Mouse (Mus musculus) heart, postnatal 36 days (tissue): ENCODE data around the gene Pax8. TPM values are rescaled to one million over a fixed set of nuclear protein-coding genes. Genes with fewer than 3 reads are reported as not detected.

Experiments used
- DNase-seq, 2 experiments: peaks; one replicate each; pipeline ENCODE4 v3.0.0; 2021 to 2022
- intact Hi-C: fragments of 180-260 bp; cut with DNase I; formaldehyde crosslinking; loops from one replicate; pipeline ENCODE4 v1.15.1; 2025
- total RNA-seq, 2 experiments: library from RNA; stranded (reverse); gene quantifications; 2 replicates each; pipeline ENCODE4 v1.2.3; 2021

The Pax8 gene
- not detected for total RNA-seq

GRCm38 (mm10) chr2:24475420-24475819, at the start of gene Pax8:
Gene Pax8 (minus strand): TSS chr2:24475599.
- intact Hi-C loops, result no loop called here
- DNase-seq, result no peak

- DNase-seq, result no peak
These were observed 46.2 kb upstream of the Pax8 start for GRCm38 (mm10) chr2:24521430-24522226.

GRCm38 (mm10) chr2:24520576-24521272, 45.3 kb upstream of the Pax8 start:
- no peak for DNase-seq
- intact Hi-C loops, result no loop called here

More at GRCm38 (mm10) chr2:24521430-24522226, 46.2 kb upstream of the Pax8 start:
- intact Hi-C loops, result no loop called here

GRCm38 (mm10) chr2:24516946-24517345, 41.5 kb upstream of the Pax8 start:
- intact Hi-C loops, result no loop called here
- no peak for DNase-seq

DNA sequence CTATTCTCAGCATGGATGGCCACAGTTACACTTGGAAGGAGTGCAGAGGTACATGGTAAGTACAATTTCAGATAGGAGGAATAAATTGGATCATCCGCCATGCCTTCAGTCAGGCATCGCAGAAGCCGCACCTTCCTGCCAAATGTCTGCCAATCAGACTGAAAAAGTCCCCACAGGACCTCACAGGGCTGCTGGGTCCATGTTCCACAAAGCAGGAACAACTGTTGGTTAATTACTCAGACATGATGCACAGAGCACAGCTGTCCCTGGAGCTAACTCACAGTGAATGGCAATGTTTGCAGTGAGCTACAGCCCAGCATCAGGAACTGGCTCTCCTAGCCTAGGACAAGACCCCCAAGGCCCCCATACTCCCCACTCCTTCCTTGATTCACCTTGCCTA, 32.0 kb upstream of the Pax8 start:
- no peak for DNase-seq
- intact Hi-C loops, result no loop called here

DNA sequence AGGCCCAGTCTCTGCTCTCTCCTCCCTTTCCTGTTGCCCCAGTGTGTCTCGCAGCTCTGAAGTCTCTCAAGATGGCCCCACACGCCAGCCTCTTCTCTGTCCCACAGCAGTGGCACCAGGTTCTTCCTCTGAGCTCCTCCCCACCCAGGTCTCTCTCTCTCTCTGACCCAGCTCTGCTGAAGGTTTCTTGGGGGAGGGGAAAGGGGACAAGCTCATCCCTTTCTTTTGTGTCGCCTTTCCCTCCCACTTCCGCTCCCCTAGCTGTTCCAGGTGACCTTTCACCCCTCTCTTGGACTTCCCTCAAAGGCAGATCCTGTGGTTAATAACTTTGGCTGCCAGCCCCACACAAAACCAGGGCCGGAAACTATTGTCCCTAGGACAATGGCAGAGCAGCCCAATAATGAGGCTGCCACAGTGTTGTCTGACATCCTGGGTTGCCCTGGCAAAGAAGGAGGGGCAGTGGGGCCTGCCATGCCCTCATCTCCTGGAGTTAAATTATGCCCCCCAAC, 27.6 kb upstream of the Pax8 start:
- peak; percentile 19 to 29 for DNase-seq

GRCm38 (mm10) chr2:24500921-24501320, 25.5 kb upstream of the Pax8 start:
- intact Hi-C loops, result no loop called here
- DNase-seq, result no peak

More for the DNA sequence above, 27.6 kb upstream of the Pax8 start:
- intact Hi-C loops, result no loop called here

DNA sequence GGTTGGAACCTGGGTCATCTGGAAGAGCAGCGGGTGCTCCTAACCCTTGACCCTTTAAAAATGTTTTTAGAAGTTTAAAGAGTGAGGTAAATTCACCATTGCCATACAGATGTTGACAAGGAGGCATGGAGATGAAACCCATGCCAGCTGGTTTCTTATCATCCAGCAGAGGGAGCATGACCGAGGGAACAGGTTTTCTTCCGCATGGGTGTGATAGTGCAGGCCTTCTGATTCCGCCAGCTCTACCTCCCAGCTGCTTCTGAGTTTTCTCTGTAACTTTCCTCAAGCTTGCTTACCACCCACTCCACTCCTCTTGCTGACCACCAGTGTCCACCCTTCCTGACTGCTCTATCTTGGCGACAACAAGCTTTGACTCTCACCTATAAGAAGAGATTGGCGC, 15.2 kb upstream of the Pax8 start:
- intact Hi-C loops, result loop anchor here (1.0 kb wide), 1 partner anchor 78 kb away; no protein-coding TSS in a partner anchor
- DNase-seq, result no peak

GRCm38 (mm10) chr2:24488660-24489059, 13.3 kb upstream of the Pax8 start:
- intact Hi-C loops, result no loop called here
- no peak for DNase-seq

- DNase-seq, result no peak
- intact Hi-C loops, result no loop called here
These were observed 11.8 kb upstream of the Pax8 start for GRCm38 (mm10) chr2:24487056-24487825.

DNA sequence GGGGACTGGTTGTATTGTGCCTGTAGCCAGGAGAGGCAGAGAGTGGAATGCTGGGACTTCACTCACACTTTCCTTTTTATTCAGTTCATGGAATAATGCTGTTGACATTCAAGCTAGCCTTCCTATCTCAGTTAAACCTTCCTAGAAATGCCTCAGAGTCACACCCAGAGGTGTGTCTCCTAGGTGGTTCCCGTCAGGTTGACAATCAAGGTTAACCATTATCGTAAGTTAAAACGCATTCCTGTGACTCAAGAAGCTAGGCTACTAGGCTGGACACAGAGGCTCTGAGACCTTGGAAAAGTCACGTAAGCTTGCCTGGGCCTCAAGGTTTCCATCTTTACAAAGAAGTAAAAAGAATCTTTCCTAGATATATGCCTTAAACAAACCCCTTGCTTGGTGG, 10.0 kb upstream of the Pax8 start:
- intact Hi-C loops, result no loop called here
- DNase-seq, result no peak

DNA sequence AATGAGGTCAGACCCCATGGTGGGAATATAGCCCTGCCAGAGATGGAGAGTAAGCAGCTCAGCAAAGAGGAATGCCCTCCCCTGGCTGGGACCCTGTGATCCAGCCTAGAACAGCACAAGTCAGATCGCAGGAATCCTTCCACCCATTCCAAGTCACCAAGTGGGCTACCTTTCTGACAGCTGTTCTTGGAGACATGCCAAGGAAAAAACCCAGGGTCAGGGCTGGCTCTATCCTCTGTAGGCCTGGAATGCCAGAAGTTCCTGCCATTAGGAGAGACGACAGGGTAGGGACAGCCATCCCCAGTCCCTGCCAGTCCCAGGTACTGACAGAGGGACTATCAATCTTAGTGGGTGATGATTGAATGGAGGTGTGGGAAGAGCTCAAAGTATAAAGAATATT, 4.5 kb upstream of the Pax8 start:
- no peak for DNase-seq
- intact Hi-C loops, result no loop called here

DNA sequence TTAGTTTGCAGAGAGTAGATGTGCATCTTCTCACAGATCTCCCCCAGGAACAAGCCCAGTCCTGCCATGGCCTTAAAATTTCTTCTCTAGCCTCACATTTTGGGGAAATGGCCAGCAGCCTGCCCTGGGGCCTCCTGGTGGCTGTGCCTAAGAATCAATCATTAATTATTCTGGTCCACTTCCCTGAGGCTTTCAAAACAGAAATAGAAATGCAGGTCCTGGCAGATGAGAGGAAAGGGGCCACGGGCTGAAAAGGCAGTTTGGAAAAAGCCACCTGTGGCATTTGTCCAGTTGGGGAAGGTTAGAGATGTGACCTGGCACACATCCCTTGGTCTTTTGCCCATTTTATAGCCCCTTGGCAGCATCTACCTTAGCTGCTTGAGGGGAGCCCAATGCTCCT, 3.8 kb upstream of the Pax8 start:
- intact Hi-C loops, result no loop called here
- DNase-seq, result no peak

DNA sequence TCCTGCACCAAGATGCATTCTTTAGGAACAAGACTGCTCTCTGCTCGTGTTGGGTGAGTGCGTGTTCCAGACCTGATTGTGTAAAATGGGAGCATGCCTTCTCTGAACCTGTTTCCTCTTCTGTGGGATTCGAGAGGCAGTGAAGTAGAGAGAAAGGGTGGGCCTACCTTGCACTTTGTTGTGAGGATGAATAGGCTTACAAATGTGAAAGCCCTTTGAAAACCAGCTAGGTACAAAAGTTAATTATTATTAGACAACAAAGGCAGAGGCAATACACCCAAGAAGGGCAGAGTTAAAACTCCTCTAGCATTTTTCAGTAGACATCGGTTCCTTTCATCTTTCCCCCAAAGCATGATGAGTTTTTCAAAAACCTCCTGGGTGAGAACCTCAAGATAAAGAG, 3.2 kb upstream of the Pax8 start:
- no peak for DNase-seq
- intact Hi-C loops, result no loop called here

- intact Hi-C loops, result no loop called here
- DNase-seq, result no peak
These were observed 653 bp downstream of the Pax8 start for GRCm38 (mm10) chr2:24474514-24475378.

GRCm38 (mm10) chr2:24473641-24474511, 1.5 kb downstream of the Pax8 start:
- intact Hi-C loops, result no loop called here
- DNase-seq, result no peak

GRCm38 (mm10) chr2:24472677-24473076, 2.7 kb downstream of the Pax8 start:
- intact Hi-C loops, result no loop called here
- no peak for DNase-seq

GRCm38 (mm10) chr2:24472111-24472510, 3.3 kb downstream of the Pax8 start:
- intact Hi-C loops, result no loop called here

DNA sequence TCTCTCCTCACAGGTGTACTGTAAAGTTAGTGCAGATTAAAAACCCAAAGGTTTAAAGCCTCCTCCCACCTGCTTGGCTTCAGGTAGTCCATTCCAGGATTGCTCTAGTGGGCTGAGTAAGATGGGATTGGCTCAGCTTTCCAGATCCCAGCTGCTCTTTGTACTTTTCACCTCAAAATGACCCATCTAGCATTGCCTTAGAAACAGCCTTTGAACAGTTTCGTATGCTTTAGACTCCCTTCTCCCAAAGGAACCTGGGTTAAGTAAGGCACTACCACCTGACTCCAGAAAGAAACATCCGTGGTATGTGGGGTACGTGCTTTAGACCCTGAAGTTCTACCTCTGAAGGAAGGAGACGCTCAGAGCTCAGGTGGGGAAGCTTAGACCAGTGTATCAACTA, 6.3 kb downstream of the Pax8 start:
- DNase-seq, result no peak
- intact Hi-C loops, result no loop called here

More at GRCm38 (mm10) chr2:24472111-24472510, 3.3 kb downstream of the Pax8 start:
- no peak for DNase-seq
